Mouse (Mus musculus) left cerebral cortex, postnatal 36 days (tissue): ENCODE measurements at regions not wholly inside any gene's neighbourhood (a gene's known extent, or its start where the extent isn't known, plus 50 kb on each side); places are given as distances from the start of the nearest gene placed in this dataset.
"Not testable (repeated sequence)": the region's sequence is repeated elsewhere in the genome, so short reads cannot be mapped to it uniquely, and the experiment has no call there.

Experiments used
- DNase-seq, 2 experiments: peaks; one replicate each; pipeline ENCODE4 v3.0.0; 2021 to 2022; ENCODE audit warnings: low spot score in 2 of 2, mixed read lengths in 1 of 2
- intact Hi-C: fragments of 180-260 bp; cut with DNase I; formaldehyde crosslinking; loops from one replicate; pipeline ENCODE4 v1.15.1; 2025

- no peak for DNase-seq
- intact Hi-C loops, result no loop called here
Measured at GRCm38 (mm10) chr12:8417127-8417790, 82.5 kb downstream of the Rhob start.

DNA sequence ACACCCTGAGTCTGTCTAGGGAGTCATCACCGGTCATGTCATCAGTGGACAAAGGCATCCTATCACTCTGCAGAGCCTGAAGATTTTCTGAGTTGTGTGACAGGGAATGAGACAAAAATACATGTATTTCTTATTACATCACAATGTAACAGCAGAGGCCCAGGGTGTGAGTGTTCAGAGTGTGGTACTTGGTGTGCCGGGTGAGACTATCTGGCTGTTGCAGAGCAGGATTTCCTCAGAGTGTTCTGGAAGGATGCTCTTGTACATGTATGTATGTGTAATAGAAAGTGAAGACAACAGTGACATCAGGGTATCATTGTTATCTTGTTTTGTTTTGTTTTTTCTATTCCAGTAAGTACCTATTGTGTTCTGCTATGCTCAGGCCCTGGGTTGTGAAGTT is 87.7 kb downstream of the Rhob start:
- no peak for DNase-seq
- intact Hi-C loops, result no loop called here

GRCm38 (mm10) chr12:8410410-8411341 is 89.1 kb downstream of the Rhob start:
- peak in 1 of 2 experiments; percentile 24 for DNase-seq
- intact Hi-C loops, result no loop called here

DNA sequence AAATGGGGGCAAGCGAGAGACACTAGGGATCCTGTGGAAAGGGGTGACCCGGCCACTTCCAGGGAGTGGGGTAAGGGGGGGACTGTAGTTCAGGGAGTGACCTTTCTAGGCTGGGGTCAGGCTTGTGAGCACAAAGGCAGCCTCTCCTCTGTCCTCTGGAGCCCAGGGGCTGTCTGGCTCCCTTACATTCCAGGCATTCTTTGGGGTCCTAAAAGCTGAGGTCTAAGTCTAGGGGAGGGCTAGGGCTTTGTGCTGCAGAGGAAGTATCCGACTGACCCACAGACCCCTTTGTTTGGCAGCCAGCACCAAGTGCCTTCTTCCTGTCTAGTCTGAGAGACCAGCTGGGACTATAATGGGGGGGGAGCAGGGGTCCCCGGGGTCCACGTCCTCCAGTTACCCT is 88.9 kb downstream of the Hs1bp3 start:
- DNase-seq, result no peak
- intact Hi-C loops, result no loop called here

DNA sequence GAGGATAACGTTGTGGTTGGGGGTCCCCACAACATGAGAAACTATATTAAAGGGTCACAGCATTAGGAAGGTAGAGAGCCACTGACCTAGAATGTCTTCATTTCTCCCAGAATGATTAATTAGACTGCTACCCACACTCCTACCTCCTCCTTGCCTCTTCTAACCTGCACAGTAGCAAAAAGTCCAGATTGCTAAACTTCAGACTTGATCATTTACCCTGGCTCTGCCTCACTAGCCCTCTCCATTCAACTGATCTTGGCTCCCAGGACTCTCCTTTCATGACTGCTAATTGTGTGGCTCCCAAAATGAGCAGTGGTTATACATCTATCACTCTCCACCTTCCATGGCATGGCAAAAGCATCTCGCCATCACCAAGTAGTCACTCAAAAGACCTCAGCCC is 88.1 kb downstream of the Hs1bp3 start:
- intact Hi-C loops, result no loop called here
- no peak for DNase-seq

DNA sequence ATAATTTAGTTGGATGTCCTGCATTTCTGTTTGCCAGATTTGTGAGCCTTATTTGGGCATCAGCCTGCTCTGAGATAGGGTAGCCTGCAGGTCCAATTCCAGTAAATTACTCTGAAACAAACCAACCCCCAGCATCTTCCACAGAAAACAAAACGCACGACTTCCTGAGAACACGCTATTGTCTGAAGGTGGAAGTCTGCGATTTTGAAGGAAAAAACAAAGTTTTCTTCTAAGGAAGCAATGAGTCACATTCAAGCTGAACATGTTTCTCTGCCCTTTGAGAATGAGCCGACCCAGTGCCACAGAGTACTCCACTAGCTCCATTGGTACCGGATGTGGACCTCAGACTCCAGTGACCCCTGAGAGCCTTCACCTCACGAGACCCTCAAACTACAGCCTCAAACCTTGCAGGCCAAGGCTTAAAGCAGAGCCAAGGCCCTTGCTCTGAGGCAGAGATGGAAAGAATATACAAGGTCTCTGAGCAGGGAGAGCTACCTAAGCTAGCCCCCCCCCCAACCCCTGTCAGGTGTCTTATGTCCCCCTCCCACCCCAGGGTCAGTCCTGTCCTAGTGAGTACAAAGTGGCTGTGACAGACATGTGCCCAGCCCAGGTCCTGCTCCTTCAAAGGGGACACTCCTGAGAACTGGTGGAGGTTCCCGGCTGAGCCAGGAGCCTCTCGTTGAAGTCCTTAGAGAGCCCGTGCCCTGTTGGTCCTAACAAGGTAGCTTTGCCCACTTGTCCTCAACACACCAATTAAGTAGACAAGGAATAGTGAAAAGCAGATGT is 87.3 kb downstream of the Hs1bp3 start:
- intact Hi-C loops, result no loop called here
- DNase-seq, result no peak

GRCm38 (mm10) chr12:8398852-8399251 is 85.6 kb downstream of the Hs1bp3 start:
- intact Hi-C loops, result no loop called here
- DNase-seq, result no peak

DNA sequence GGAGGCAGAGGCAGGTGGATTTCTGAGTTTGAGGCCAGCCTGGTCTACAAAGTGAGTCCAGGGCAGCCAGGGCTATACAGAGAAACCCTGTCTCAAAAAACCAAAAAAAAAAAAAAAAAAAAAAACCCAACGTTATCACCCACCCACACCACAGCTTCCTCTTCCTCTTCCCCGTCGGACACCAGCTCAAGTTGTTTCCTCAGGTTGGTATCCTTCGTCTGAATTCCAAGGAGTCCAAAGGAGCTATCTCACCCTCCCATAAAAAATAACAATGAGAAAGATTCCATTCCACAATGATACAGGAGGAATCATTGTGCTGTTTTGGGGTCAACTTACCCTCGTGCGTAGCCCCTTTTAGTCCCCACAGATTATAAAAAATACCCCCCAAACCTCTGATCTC is 83.2 kb downstream of the Hs1bp3 start:
- DNase-seq, intact Hi-C loops: not testable (repeated sequence)

DNA sequence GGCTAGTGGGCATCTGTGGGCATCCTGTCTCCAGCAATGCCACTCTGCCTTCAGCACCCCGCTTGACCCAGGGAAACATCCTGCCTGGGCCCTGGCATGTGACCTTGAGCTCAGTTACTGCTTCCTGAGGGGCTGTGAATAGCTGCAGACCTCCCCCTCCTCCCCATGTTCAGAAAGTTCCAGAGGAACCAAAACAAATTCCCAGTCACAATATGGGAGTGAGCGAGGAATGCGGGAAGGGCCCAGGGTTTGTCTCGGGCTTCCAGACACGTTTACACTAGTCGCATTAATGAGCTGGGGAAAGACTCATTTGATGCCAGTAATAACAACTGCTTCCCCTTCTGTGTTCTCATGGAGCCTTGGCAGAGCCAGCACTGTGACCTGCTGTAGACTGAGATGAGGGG is 81.7 kb downstream of the Hs1bp3 start:
- intact Hi-C loops, result no loop called here
- no peak for DNase-seq

GRCm38 (mm10) chr12:8393976-8394375 is 80.7 kb downstream of the Hs1bp3 start:
- DNase-seq, result no peak
- intact Hi-C loops, result no loop called here
